Mouse (Mus musculus) kidney, embryonic 14.5 days (tissue): ENCODE measurements at regions not wholly inside any gene's neighbourhood (a gene's known extent, or its start where the extent isn't known, plus 50 kb on each side); places are given as distances from the start of the nearest gene placed in this dataset.
A peak's percentile ranks its signal among the peaks of the same experiment; 100 is the strongest.
"Not testable (repeated sequence)": the region's sequence is repeated elsewhere in the genome, so short reads cannot be mapped to it uniquely, and the experiment has no call there.

Source experiments
- ATAC-seq: fragments of 200-750 bp; cut with Nextera tagmentation; 2 replicates; pipeline ENCODE4 v1.8.0; 2017; ENCODE audit warnings: moderate number of reproducible peaks, mild to moderate bottlenecking, moderate TSS enrichment, moderate library complexity; ENCODE audit not compliant: low FRiP score, low TSS enrichment
- H3K27ac ChIP-seq: fragments of 300-500 bp; sonication (generic); 2 replicates; pipeline ENCODE4 v1.5.1; 2014; ENCODE audit warnings: low read depth, mild to moderate bottlenecking, low read length, moderate library complexity, mixed read lengths
- H3K27me3 ChIP-seq: fragments of 300-500 bp; sonication (generic); 2 replicates; pipeline ENCODE4 v1.6.1; 2014; ENCODE audit warnings: mild to moderate bottlenecking, low read length; ENCODE audit not compliant: control insufficient read depth, insufficient read depth
- H3K36me3 ChIP-seq: fragments of 300-500 bp; sonication (generic); 2 replicates; pipeline ENCODE4 v1.6.1; 2014; ENCODE audit warnings: low read length, mixed read lengths; ENCODE audit not compliant: control insufficient read depth, insufficient read depth
- H3K4me1 ChIP-seq: fragments of 300-500 bp; sonication (generic); 2 replicates; pipeline ENCODE4 v1.6.1; 2014; ENCODE audit warnings: low read length, mixed read lengths; ENCODE audit not compliant: control insufficient read depth, insufficient read depth
- H3K4me2 ChIP-seq: fragments of 300-500 bp; sonication (generic); replicated peaks from 2 replicates; pipeline ENCODE4 v1.6.1; 2014; ENCODE audit warnings: low read depth, mild to moderate bottlenecking, low read length
- H3K4me3 ChIP-seq: fragments of 300-500 bp; sonication (generic); 2 replicates; pipeline ENCODE4 v1.5.1; 2014; ENCODE audit warnings: mild to moderate bottlenecking, low read length
- H3K9ac ChIP-seq: fragments of 300-500 bp; sonication (generic); 2 replicates; pipeline ENCODE4 v1.6.1; 2014; ENCODE audit warnings: low read depth, mild to moderate bottlenecking, low read length, moderate library complexity
- H3K9me3 ChIP-seq: fragments of 300-500 bp; sonication (generic); 2 replicates; pipeline ENCODE4 v1.6.1; 2016; ENCODE audit warnings: low read length; ENCODE audit not compliant: control insufficient read depth
- WGBS: fragments of 180-500 bp; shearing (Covaris S2); extraction: QIAGEN DNeasy Blood & Tissue Kit; methylation state at CpG from one replicate; pipeline ENCODE4 v1.1.7; 2014; 5-methylcytosine and 5-hydroxymethylcytosine counted together

DNA sequence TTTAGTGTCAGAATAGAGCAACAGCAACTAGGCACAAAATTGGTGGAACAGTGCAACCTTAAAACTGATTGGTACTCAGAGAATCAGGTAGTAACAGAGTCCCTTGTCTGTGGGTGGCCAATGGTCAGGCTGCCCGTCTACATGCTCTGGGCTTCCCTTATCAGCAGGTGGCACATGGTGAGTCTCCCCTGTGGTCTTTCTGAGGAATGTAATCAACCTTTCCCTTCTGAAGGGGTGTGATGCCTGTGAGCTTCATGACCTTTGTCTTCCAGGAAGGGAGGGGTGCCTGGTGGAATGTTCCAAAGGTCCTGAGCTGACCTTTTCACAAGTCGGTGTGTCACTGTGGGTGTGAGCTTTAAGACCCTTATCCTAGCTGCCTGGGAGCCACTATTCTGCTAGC lies 438.4 kb downstream of the Rfpl4b start:
- H3K27ac ChIP-seq, result no peak overlapping the region
- no peak overlapping the region for H3K4me3 ChIP-seq
- H3K27me3 ChIP-seq, result no peaks in the 10 kb centered on the region
- no peak overlapping the region for H3K4me2 ChIP-seq
- H3K4me1 ChIP-seq, result no peaks in the 10 kb centered on the region
- ATAC-seq, result no peak
- H3K36me3 ChIP-seq, result no peaks in the 10 kb centered on the region
- no peaks in the 10 kb centered on the region; the same call in 1 of the 2 replicates for H3K9me3 ChIP-seq
- H3K9ac ChIP-seq, result no peak overlapping the region
- WGBS, result 61% methylated on average over 2 of the region's 2 CpGs

DNA sequence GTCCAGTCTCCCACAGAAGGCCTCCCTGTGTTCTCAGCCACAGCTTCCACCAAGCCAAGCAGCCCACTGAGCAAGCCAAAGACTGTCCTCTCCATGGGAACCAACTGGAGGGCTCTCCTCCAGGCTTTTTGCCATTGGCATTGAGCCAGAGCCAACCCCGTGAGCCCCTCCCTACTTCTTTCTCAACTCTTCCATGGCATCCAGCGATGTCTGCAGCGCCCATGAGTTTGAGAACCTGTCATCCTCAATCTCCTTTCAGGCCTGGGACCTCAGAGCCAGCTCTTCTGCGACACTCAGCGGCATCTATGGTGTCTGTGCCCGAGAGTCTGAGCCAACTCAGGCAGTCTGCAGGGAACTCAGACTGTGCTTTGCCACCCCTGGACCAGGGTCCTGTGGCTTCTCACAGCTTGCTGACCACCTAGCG lies 439.7 kb downstream of the Rfpl4b start:
- Histone ChIP-seq H3K27me3 (no peaks in the 10 kb centered on the region), H3K4me2 (no peak overlapping the region), H3K9ac (no peak overlapping the region), H3K27ac (no peak overlapping the region), H3K4me1 (no peaks in the 10 kb centered on the region), H3K4me3 (no peak overlapping the region), H3K9me3 (no peaks in the 10 kb centered on the region), H3K36me3 (no peaks in the 10 kb centered on the region)
- no peak for ATAC-seq
- WGBS, result 83% methylated on average over 7 of the region's 7 CpGs

DNA sequence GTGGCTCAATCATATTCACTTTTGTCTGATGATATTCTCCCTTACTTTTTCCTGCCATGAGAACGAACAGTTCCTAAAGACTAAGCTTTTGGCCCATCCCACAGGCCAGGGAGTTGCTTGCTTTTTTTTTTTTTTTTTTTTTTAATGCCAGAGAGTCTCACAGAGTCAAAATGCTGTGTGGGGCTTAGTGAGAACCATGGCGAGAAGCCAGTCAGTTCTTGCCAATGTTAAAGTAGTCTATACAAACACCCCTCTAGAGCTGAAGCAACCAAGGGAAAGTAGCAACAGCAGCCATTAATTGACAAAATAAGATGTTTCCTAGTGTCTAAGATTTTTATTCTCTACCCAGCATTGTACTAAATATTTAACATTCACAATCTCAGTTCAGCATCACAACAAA lies 441.2 kb downstream of the Rfpl4b start:
- Histone ChIP-seq H3K9ac (no peak overlapping the region), H3K4me1 (no peaks in the 10 kb centered on the region), H3K4me3 (no peak overlapping the region), H3K27me3 (no peaks in the 10 kb centered on the region), H3K36me3 (no peaks in the 10 kb centered on the region), H3K27ac (no peak overlapping the region), H3K4me2 (no peak overlapping the region), H3K9me3 (no peaks in the 10 kb centered on the region)
- no peak for ATAC-seq
- WGBS, result 89% methylated on average over 2 of the region's 2 CpGs

- H3K4me3 ChIP-seq, result no peak overlapping the region
- ATAC-seq, result no peak
- no peaks in the 10 kb centered on the region for H3K27me3 ChIP-seq
- H3K27ac ChIP-seq, result no peak overlapping the region
- H3K9me3 ChIP-seq, result no peaks in the 10 kb centered on the region
- H3K4me1 ChIP-seq, result no peaks in the 10 kb centered on the region
- H3K9ac ChIP-seq, result no peak overlapping the region
- H3K36me3 ChIP-seq, result no peaks in the 10 kb centered on the region
- H3K4me2 ChIP-seq, result no peak overlapping the region
- 92% methylated on average over 2 of the region's 2 CpGs for WGBS
Measured at GRCm38 (mm10) chr10:38366776-38367175, 454.8 kb downstream of the Rfpl4b start.

GRCm38 (mm10) chr10:38364876-38365275 lies 456.7 kb downstream of the Rfpl4b start:
- Histone ChIP-seq H3K4me3 (no peak overlapping the region), H3K27ac (no peak overlapping the region), H3K4me2 (no peak overlapping the region), H3K4me1 (no peaks in the 10 kb centered on the region), H3K9me3 (no peaks in the 10 kb centered on the region), H3K9ac (no peak overlapping the region), H3K27me3 (no peaks in the 10 kb centered on the region), H3K36me3 (no peaks in the 10 kb centered on the region)
- no peak for ATAC-seq
- 86% methylated on average over 4 of the region's 4 CpGs for WGBS

DNA sequence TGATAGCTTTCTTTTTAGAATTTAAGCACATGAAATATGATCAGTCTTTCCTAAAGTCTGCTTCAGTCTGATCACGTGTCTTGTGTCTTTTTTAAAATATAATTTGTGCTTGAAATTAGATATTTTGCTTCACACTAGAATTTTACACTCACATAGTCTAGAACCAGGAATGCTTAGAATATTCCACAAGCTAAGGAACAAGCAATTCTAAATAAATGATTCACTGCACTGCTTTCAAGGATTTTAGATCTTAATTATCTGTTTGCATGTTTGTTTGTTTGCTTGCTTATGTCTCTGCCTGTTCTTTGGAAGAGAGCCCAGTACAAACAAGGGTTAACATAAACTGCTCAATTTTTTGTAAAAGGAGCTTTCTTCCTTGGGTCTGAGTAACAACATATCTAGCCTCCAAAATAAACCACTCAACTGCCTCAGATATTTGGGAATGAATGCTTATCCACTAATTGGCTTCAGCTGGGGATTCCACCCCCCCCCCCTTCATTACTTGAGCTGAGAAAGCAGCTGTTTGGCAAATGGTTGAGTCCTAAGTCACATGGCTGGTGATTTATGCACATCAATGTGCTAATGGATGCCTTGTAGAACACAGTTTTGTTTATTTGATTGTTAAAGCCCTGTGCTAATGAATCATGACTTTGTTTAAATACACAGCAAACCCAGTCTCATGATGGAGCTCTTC lies 463.9 kb downstream of the Rfpl4b start:
- H3K36me3 ChIP-seq, result no peaks in the 10 kb centered on the region
- H3K4me1 ChIP-seq, result no peaks in the 10 kb centered on the region
- no peak overlapping the region for H3K4me3 ChIP-seq
- ATAC-seq, result peak; percentile 68; the same call in 1 of the 2 replicates
- H3K4me2 ChIP-seq, result no peak overlapping the region
- no peaks in the 10 kb centered on the region for H3K27me3 ChIP-seq
- no peaks in the 10 kb centered on the region for H3K9me3 ChIP-seq
- WGBS, result 45% methylated on average over 1 of the region's 1 CpGs
- no peak overlapping the region for H3K27ac ChIP-seq
- H3K9ac ChIP-seq, result no peak overlapping the region

DNA sequence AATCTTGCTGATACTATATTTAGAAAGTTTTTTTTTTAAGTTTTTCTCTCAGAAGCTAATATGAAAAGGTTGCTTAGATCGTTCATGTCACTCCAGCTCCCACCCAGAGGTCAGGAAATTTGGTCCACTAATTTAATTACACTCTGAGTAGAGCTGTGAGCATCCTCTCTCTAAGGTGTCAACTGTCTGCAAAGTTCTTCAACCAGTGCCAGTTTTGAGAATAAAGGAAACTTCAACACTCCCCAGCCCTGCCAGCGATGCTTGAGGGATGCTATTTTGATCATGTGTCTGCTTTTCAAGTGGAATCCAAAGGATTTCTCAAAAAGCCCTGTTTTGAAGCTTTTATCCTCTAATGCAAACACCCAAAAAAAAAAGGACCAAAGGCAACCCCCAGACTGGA lies 467.6 kb downstream of the Rfpl4b start:
- H3K4me2 ChIP-seq, result no peak overlapping the region
- WGBS, result 50% methylated on average over 2 of the region's 2 CpGs
- no peak for ATAC-seq
- H3K9me3 ChIP-seq, result no peaks in the 10 kb centered on the region
- no peaks in the 10 kb centered on the region for H3K4me1 ChIP-seq
- no peak overlapping the region for H3K4me3 ChIP-seq
- no peak overlapping the region for H3K9ac ChIP-seq
- no peaks in the 10 kb centered on the region for H3K27me3 ChIP-seq
- H3K36me3 ChIP-seq, result no peaks in the 10 kb centered on the region
- no peak overlapping the region for H3K27ac ChIP-seq

DNA sequence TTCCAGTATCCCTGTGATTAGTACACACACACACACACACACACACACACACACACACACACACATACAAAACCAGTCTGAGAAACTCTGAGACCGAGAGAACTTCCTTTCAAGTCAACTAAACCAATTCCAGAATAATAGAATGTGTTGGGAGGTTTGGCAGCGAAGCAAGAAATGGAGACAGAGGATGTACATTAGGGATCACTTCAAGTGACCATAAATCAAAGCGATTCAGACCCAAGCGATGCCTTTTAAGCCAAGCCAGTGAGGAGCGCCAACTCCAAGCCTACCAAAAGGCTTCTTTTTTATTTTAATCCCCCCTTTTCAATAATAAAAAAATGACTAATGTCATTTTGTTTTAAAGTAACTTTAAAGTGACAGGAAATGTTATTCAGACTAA lies 468.1 kb downstream of the Rfpl4b start:
- Histone ChIP-seq H3K4me3 (no peak overlapping the region), H3K9me3 (no peaks in the 10 kb centered on the region), H3K36me3 (no peaks in the 10 kb centered on the region), H3K27me3 (no peaks in the 10 kb centered on the region), H3K27ac (no peak overlapping the region), H3K9ac (no peak overlapping the region), H3K4me2 (no peak overlapping the region), H3K4me1 (no peaks in the 10 kb centered on the region)
- WGBS, result 42% methylated on average over 5 of the region's 5 CpGs
- ATAC-seq, result no peak; the same call in 1 of the 2 replicates

GRCm38 (mm10) chr10:38347029-38347428 lies 474.6 kb downstream of the Rfpl4b start:
- ATAC-seq, H3K9ac ChIP-seq: not testable (repeated sequence)
- 65% methylated on average over 8 of the region's 8 CpGs for WGBS

More at GRCm38 (mm10) chr10:38347029-38347428, 474.6 kb downstream of the Rfpl4b start:
- not testable (repeated sequence) for H3K9me3 ChIP-seq, H3K36me3 ChIP-seq, H3K4me1 ChIP-seq, H3K27ac ChIP-seq, H3K4me3 ChIP-seq, H3K27me3 ChIP-seq, H3K4me2 ChIP-seq
